Mouse (Mus musculus) E14TG2a.4 (cell line): ENCODE measurements around the gene Cdyl2.

Source experiments
- CTCF ChIP-seq: conservative IDR thresholded peaks from 2 replicates; pipeline ENCODE4 v1.5.1; 2014; ENCODE audit warnings: low read length
- NANOG ChIP-seq: IDR thresholded peaks from 2 replicates; pipeline ENCODE4 v1.6.1; 2014; ENCODE audit warnings: borderline replicate concordance, low read length, mixed read lengths

DNA sequence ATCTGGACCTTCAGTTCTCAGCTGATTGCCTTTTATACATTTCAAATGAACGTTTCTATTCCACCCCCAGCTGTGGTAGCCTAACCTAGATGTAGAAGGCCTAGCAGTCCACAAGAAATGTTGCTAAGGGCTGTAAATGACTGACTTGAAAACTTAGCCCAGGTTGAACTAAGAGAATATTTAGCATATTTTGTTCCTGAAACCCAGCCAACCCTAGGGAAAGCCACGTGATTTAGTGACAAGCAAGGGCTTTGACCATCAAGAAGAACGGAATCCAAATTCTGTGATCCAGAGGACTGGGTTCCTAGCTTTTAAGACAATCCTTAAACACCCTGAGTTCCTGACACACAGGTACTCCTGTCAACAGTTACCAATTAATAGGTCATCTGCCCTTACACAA lies 77.9 kb downstream of the Cdyl2 start:
- no peak for TF ChIP-seq CTCF
- no peak for TF ChIP-seq NANOG
